Mouse (Mus musculus): ENCODE results near the gene Calm5.

DNA sequence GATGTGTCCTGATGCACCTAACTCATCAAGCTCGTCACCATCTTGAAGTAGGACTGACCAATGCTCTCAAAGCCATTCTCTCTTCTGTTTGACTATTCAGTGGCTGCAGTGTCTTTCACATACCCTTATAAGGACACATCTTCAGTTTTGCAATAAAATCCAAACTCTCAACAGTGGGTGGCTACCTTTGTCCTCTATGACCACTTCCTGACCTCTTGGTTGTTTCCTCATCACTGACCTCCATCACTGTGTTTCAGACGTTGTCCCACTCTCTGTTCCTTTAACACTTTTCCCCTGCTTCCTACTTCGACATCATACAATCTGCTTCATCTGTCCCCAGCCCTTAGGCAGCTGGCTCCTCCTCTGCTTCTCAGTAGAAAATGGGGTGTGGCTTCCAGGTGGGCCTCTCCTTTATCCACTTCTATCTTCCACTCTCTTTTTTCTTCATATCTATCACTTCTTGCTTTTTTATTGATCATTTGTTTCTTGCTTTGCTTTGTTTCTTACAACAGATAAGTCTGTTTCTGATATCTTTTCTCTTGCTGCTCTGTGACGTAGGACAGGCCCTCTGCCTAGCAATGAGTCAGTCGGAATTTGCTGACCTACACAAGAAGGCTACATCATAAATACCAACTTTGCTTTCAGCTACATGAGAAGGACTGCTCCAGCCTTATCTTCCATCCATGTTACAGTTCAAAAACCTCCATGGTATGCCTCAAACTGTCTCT is 35.8 kb upstream of the Calm5 start:
- TF ChIP-seq CHD2 (IDR thresholded peaks at IDR 0.05; ENCODE audit: low read depth, low read length) (no peak), ZNF384 (IDR thresholded peaks at IDR 0.05; ENCODE audit: low read depth, low read length) (no peak)
